Mouse (Mus musculus) retina, postnatal 1 day (tissue): ENCODE data around the gene Plekho2.
A peak's percentile ranks its signal among the peaks of the same experiment; 100 is the strongest.

ENCODE experiments used
- DNase-seq: peaks from one replicate; pipeline ENCODE4 v3.0.0-alpha.2; 2012

The Plekho2 gene

GRCm38 (mm10) chr9:65552711-65553110, 27.1 kb downstream of the Plekho2 start:
- no peak for DNase-seq

- DNase-seq, result no peak
Measured at GRCm38 (mm10) chr9:65552141-65552540, 27.7 kb downstream of the Plekho2 start.

GRCm38 (mm10) chr9:65551035-65551434, 28.8 kb downstream of the Plekho2 start:
- DNase-seq, result peak; percentile 48

GRCm38 (mm10) chr9:65550079-65550831, 29.6 kb downstream of the Plekho2 start:
- peak; percentile 62 for DNase-seq

- no peak for DNase-seq
Measured at GRCm38 (mm10) chr9:65549643-65550042, 30.2 kb downstream of the Plekho2 start.

- DNase-seq, result no peak
Measured at GRCm38 (mm10) chr9:65549139-65549538, 30.7 kb downstream of the Plekho2 start.

GRCm38 (mm10) chr9:65548311-65548710, 31.5 kb downstream of the Plekho2 start:
- DNase-seq, result peak; percentile 67

GRCm38 (mm10) chr9:65547844-65548243, 32.0 kb downstream of the Plekho2 start:
- DNase-seq, result no peak

- no peak for DNase-seq
Measured at GRCm38 (mm10) chr9:65547111-65547510, 32.7 kb downstream of the Plekho2 start.

GRCm38 (mm10) chr9:65546413-65546695, 33.5 kb downstream of the Plekho2 start:
- no peak for DNase-seq

GRCm38 (mm10) chr9:65545635-65546412, 34.0 kb downstream of the Plekho2 start:
- no peak for DNase-seq

- no peak for DNase-seq
Measured at GRCm38 (mm10) chr9:65542111-65542524, 37.7 kb downstream of the Plekho2 start.

GRCm38 (mm10) chr9:65541126-65542068, 38.4 kb downstream of the Plekho2 start:
- DNase-seq, result peak; percentile 70

- no peak for DNase-seq
Measured at GRCm38 (mm10) chr9:65539697-65540096, 40.1 kb downstream of the Plekho2 start.

GRCm38 (mm10) chr9:65537901-65538630, 41.8 kb downstream of the Plekho2 start:
- DNase-seq, result no peak

GRCm38 (mm10) chr9:65536491-65536890, 43.3 kb downstream of the Plekho2 start:
- DNase-seq, result no peak

GRCm38 (mm10) chr9:65535789-65536469, 43.9 kb downstream of the Plekho2 start:
- DNase-seq, result no peak

- no peak for DNase-seq
Measured at GRCm38 (mm10) chr9:65535191-65535722, 44.6 kb downstream of the Plekho2 start.

GRCm38 (mm10) chr9:65534111-65534510, 45.7 kb downstream of the Plekho2 start:
- DNase-seq, result no peak

- no peak for DNase-seq
Measured at GRCm38 (mm10) chr9:65532986-65533385, 46.9 kb downstream of the Plekho2 start.

- no peak for DNase-seq
Measured at GRCm38 (mm10) chr9:65531283-65531682, 48.6 kb downstream of the Plekho2 start.

GRCm38 (mm10) chr9:65529659-65530058, 50.2 kb downstream of the Plekho2 start:
- no peak for DNase-seq
